Mouse (Mus musculus): ENCODE data around the gene Mpzl1.

Mpzl1 gene

GRCm38 (mm10) chr1:165629975-165630374 lies 4.4 kb downstream of the Mpzl1 start:
- in situ Hi-C loops (cut with MboI; ENCODE audit: low pct_unique_long_range_greater_than_20kb in 1 of 2, low sequenced_read_pairs in 2 of 2, unreplicated experiment in 1 of 2): no loop called here

GRCm38 (mm10) chr1:165628603-165629002 lies 5.7 kb downstream of the Mpzl1 start:
- in situ Hi-C loops (cut with MboI; ENCODE audit: low pct_unique_long_range_greater_than_20kb in 1 of 2, low sequenced_read_pairs in 2 of 2, unreplicated experiment in 1 of 2): no loop called here

- in situ Hi-C loops (cut with MboI; ENCODE audit: low pct_unique_long_range_greater_than_20kb in 1 of 2, low sequenced_read_pairs in 2 of 2, unreplicated experiment in 1 of 2): no loop called here
Observed at GRCm38 (mm10) chr1:165625896-165626295, 8.4 kb downstream of the Mpzl1 start.

- in situ Hi-C loops (cut with MboI; ENCODE audit: low pct_unique_long_range_greater_than_20kb in 1 of 2, low sequenced_read_pairs in 2 of 2, unreplicated experiment in 1 of 2): no loop called here
Observed at GRCm38 (mm10) chr1:165625058-165625457, 9.3 kb downstream of the Mpzl1 start.

- in situ Hi-C loops (cut with MboI; ENCODE audit: low pct_unique_long_range_greater_than_20kb in 1 of 2, low sequenced_read_pairs in 2 of 2, unreplicated experiment in 1 of 2): loop anchor here in 1 of 2 experiments (25.0 kb wide), 1 partner anchor 519 kb away; the partner anchor contains the start of genes Dusp27 and Gpa33
Observed at GRCm38 (mm10) chr1:165618201-165618624, 16.1 kb downstream of the Mpzl1 start.

GRCm38 (mm10) chr1:165617166-165617891 lies 17.0 kb downstream of the Mpzl1 start:
- in situ Hi-C loops (cut with MboI; ENCODE audit: low pct_unique_long_range_greater_than_20kb in 1 of 2, low sequenced_read_pairs in 2 of 2, unreplicated experiment in 1 of 2): loop anchor here in 1 of 2 experiments (25.0 kb wide), 1 partner anchor 520 kb away; the partner anchor contains the start of genes Dusp27 and Gpa33

- in situ Hi-C loops (cut with MboI; ENCODE audit: low pct_unique_long_range_greater_than_20kb in 1 of 2, low sequenced_read_pairs in 2 of 2, unreplicated experiment in 1 of 2): loop anchor here in 1 of 2 experiments (25.0 kb wide), 1 partner anchor 521 kb away; the partner anchor contains the start of genes Dusp27 and Gpa33
Observed at GRCm38 (mm10) chr1:165616652-165617051, 17.7 kb downstream of the Mpzl1 start.

- in situ Hi-C loops (cut with MboI; ENCODE audit: low pct_unique_long_range_greater_than_20kb in 1 of 2, low sequenced_read_pairs in 2 of 2, unreplicated experiment in 1 of 2): loop anchor here in 1 of 2 experiments (25.0 kb wide), 1 partner anchor 523 kb away; the partner anchor contains the start of genes Dusp27 and Gpa33
Observed at GRCm38 (mm10) chr1:165614793-165615192, 19.5 kb downstream of the Mpzl1 start.

GRCm38 (mm10) chr1:165613926-165614325 lies 20.4 kb downstream of the Mpzl1 start:
- in situ Hi-C loops (cut with MboI; ENCODE audit: low pct_unique_long_range_greater_than_20kb in 1 of 2, low sequenced_read_pairs in 2 of 2, unreplicated experiment in 1 of 2): loop anchor here in 1 of 2 experiments (25.0 kb wide), 1 partner anchor 523 kb away; the partner anchor contains the start of genes Dusp27 and Gpa33

GRCm38 (mm10) chr1:165612714-165613113 lies 21.6 kb downstream of the Mpzl1 start:
- in situ Hi-C loops (cut with MboI; ENCODE audit: low pct_unique_long_range_greater_than_20kb in 1 of 2, low sequenced_read_pairs in 2 of 2, unreplicated experiment in 1 of 2): loop anchor here in 1 of 2 experiments (25.0 kb wide), 1 partner anchor 525 kb away; the partner anchor contains the start of genes Dusp27 and Gpa33

- in situ Hi-C loops (cut with MboI; ENCODE audit: low pct_unique_long_range_greater_than_20kb in 1 of 2, low sequenced_read_pairs in 2 of 2, unreplicated experiment in 1 of 2): loop anchor here in 1 of 2 experiments (25.0 kb wide), 1 partner anchor 527 kb away; the partner anchor contains the start of genes Dusp27 and Gpa33
Observed at GRCm38 (mm10) chr1:165610321-165610999, 23.9 kb downstream of the Mpzl1 start.

GRCm38 (mm10) chr1:165609495-165610320 lies 24.6 kb downstream of the Mpzl1 start:
- in situ Hi-C loops (cut with MboI; ENCODE audit: low pct_unique_long_range_greater_than_20kb in 1 of 2, low sequenced_read_pairs in 2 of 2, unreplicated experiment in 1 of 2): loop anchor here in 1 of 2 experiments (25.0 kb wide), 1 partner anchor 528 kb away; the partner anchor contains the start of genes Dusp27 and Gpa33

- in situ Hi-C loops (cut with MboI; ENCODE audit: low pct_unique_long_range_greater_than_20kb in 1 of 2, low sequenced_read_pairs in 2 of 2, unreplicated experiment in 1 of 2): loop anchor here in 1 of 2 experiments (25.0 kb wide), 1 partner anchor 528 kb away; the partner anchor contains the start of genes Dusp27 and Gpa33
Observed at GRCm38 (mm10) chr1:165608904-165609303, 25.4 kb downstream of the Mpzl1 start.

- in situ Hi-C loops (cut with MboI; ENCODE audit: low pct_unique_long_range_greater_than_20kb in 1 of 2, low sequenced_read_pairs in 2 of 2, unreplicated experiment in 1 of 2): loop anchor here in 1 of 2 experiments (25.0 kb wide), 1 partner anchor 532 kb away; the partner anchor contains the start of genes Dusp27 and Gpa33
Observed at GRCm38 (mm10) chr1:165605774-165606173, 28.6 kb downstream of the Mpzl1 start.

- in situ Hi-C loops (cut with MboI; ENCODE audit: low pct_unique_long_range_greater_than_20kb in 1 of 2, low sequenced_read_pairs in 2 of 2, unreplicated experiment in 1 of 2): loop anchor here in 1 of 2 experiments (25.0 kb wide), 1 partner anchor 532 kb away; the partner anchor contains the start of genes Dusp27 and Gpa33
Observed at GRCm38 (mm10) chr1:165605108-165605507, 29.2 kb downstream of the Mpzl1 start.

GRCm38 (mm10) chr1:165604203-165604602 lies 30.1 kb downstream of the Mpzl1 start:
- in situ Hi-C loops (cut with MboI; ENCODE audit: low pct_unique_long_range_greater_than_20kb in 1 of 2, low sequenced_read_pairs in 2 of 2, unreplicated experiment in 1 of 2): loop anchor here in 1 of 2 experiments (25.0 kb wide), 1 partner anchor 533 kb away; the partner anchor contains the start of genes Dusp27 and Gpa33

- in situ Hi-C loops (cut with MboI; ENCODE audit: low pct_unique_long_range_greater_than_20kb in 1 of 2, low sequenced_read_pairs in 2 of 2, unreplicated experiment in 1 of 2): loop anchor here in 1 of 2 experiments (25.0 kb wide), 1 partner anchor 534 kb away; the partner anchor contains the start of genes Dusp27 and Gpa33
Observed at GRCm38 (mm10) chr1:165603218-165603617, 31.1 kb downstream of the Mpzl1 start.
